Comparison of ENCODE assay signal across 9 mouse cellular contexts in the genomic region with DNA sequence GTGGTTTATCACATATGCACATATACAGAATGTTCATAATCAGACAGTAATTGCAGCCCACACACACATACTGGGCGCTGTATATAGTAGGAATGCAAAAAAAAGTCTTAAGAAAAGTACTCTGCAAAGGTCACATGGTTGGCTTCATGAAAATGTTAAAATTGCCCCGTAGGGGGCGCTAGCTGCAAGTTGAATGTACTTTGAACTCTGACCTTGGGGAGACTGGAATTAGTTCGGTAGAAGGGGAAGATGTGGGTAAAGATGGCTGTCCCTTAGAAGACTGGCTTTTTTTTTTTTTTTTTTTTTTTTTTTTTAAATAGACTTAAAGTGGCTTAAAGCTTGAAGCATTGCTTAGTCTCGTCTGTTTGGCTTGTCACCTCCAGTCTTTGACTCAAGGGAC. TPM values are rescaled to one million over a fixed set of nuclear protein-coding genes. Genes with fewer than 3 reads are reported as not detected.
DNase-seq lines count a peak whose midpoint lies in the region; ATAC-seq and TF ChIP-seq lines count a peak whose summit lies in the region.
"Had no signal": no experiment of that assay in that cellular context is flagged by ENCODE, and none has a peak within 500 bp of the region (broad histone marks: within the 10 kb centered on the region; RNA-seq: fewer than 3 reads in every experiment).

No protein-coding gene starts in this region.

- H3K4me1 ChIP-seq in forebrain, embryonic 14.5 days (ENCODE audit: control insufficient read depth, insufficient read depth, low read length): peaks cover 14% of the 10 kb centered on the region
- H3K4me1 ChIP-seq in forebrain, embryonic 13.5 days: peaks cover 25% of the 10 kb centered on the region
- H3K4me1 ChIP-seq in lung, adult 2 months (ENCODE audit: control insufficient read depth, insufficient read depth, low read length): peaks cover 2% of the 10 kb centered on the region; the same call in 1 of the 2 replicates

- H3K9ac ChIP-seq in forebrain, embryonic 14.5 days (ENCODE audit: low read length): no peak overlapping the region
- H3K9ac ChIP-seq in forebrain, embryonic 13.5 days: no peak overlapping the region

- no peaks in the 10 kb centered on the region for H3K9me3 ChIP-seq in forebrain, embryonic 14.5 days (replicated peaks; ENCODE audit: control insufficient read depth, low read length)
- no peaks in the 10 kb centered on the region for H3K9me3 ChIP-seq in forebrain, embryonic 13.5 days (replicated peaks)

- ATAC-seq in forebrain, embryonic 14.5 days: no peak
- no peak for ATAC-seq in forebrain, embryonic 13.5 days

- TF ChIP-seq POLR2A in lung, adult 2 months (IDR thresholded peaks at IDR 0.05; ENCODE audit: borderline replicate concordance, extremely low read depth, low read depth, low read length): no peak

- 20% methylated on average over 5 of the region's 5 CpGs for WGBS in forebrain, embryonic 14.5 days
- 23% methylated on average over 5 of the region's 5 CpGs for WGBS in forebrain, embryonic 13.5 days
- WGBS in lung, adult 2 months: 11% methylated on average over 5 of the region's 5 CpGs

- DNase-seq in forebrain, embryonic 14.5 days (ENCODE audit: low spot score): peak; percentile 72
- DNase-seq in 416B (ENCODE audit: low read depth): peak; percentile 92
- peak; percentile 78 for DNase-seq in adrenal gland, adult 2 months
- peak; percentile 54 for DNase-seq in embryo, embryonic 11.5 days (ENCODE audit: low read depth, low spot score)
- DNase-seq in induced T-regulatory cell, adult 2 months (ENCODE audit: low read depth): peak; percentile 93
- DNase-seq in lung, adult 2 months: peak; percentile 71
- DNase-seq in spleen, adult 18-20 months: peak; percentile 48 to 76

- H3K4me2 ChIP-seq in forebrain, embryonic 14.5 days (ENCODE audit: low read length): no peak overlapping the region
- H3K4me2 ChIP-seq in forebrain, embryonic 13.5 days: no peak overlapping the region

- TF ChIP-seq CTCF in lung, adult 2 months (IDR thresholded peaks at IDR 0.05; ENCODE audit: insufficient read depth, low read length): peak; percentile 37

- H3K4me3 ChIP-seq in forebrain, embryonic 14.5 days (ENCODE audit: low read depth, low read length): no peak overlapping the region
- no peak overlapping the region for H3K4me3 ChIP-seq in forebrain, embryonic 13.5 days
- H3K4me3 ChIP-seq in lung, adult 2 months (replicated peaks; ENCODE audit: extremely low read depth, low read depth, low read length): no peak overlapping the region

- no peaks in the 10 kb centered on the region for H3K27me3 ChIP-seq in forebrain, embryonic 14.5 days (replicated peaks; ENCODE audit: control insufficient read depth, insufficient read depth, low read length)
- H3K27me3 ChIP-seq in forebrain, embryonic 13.5 days: no peaks in the 10 kb centered on the region

- H3K27ac ChIP-seq in forebrain, embryonic 14.5 days (ENCODE audit: low read depth, low read length): no peak overlapping the region
- no peak overlapping the region for H3K27ac ChIP-seq in forebrain, embryonic 13.5 days

- H3K36me3 ChIP-seq in forebrain, embryonic 14.5 days (ENCODE audit: control insufficient read depth, insufficient read depth, low read length): no peaks in the 10 kb centered on the region
- no peaks in the 10 kb centered on the region for H3K36me3 ChIP-seq in forebrain, embryonic 13.5 days (ENCODE audit: poor library complexity, severe bottlenecking)

RNA-seq across cellular contexts. Expression of a gene that starts 28.4 kb away (rescaled TPM):
- polyA plus RNA-seq in forebrain, embryonic 14.5 days (2014; fragmentation: Nextera tagmentation; extraction: Ambion mirVana): 62.2 and 72.7 TPM in 2 replicates
- polyA plus RNA-seq in forebrain, embryonic 13.5 days (2015; fragmentation: Nextera tagmentation; extraction: Ambion mirVana): 58.5 and 61.8 TPM in 2 replicates
- total RNA-seq in adrenal gland, adult 2 months (2021): 10 to 100 TPM; 39.3 to 41.8 TPM
- 22.2 and 29.9 TPM in 2 replicates for polyA plus RNA-seq in adrenal gland, adult 2 months (2012; rRNA removed)
- 50.9 and 56.2 TPM in 2 replicates for polyA plus RNA-seq in lung, adult 2 months (2012; rRNA removed)

RNA-seq across cellular contexts. Expression of a gene that starts 55.0 kb away (rescaled TPM):
- polyA plus RNA-seq in forebrain, embryonic 14.5 days (2014; fragmentation: Nextera tagmentation; extraction: Ambion mirVana): not detected in 2 replicates
- not detected in 2 replicates for polyA plus RNA-seq in forebrain, embryonic 13.5 days (2015; fragmentation: Nextera tagmentation; extraction: Ambion mirVana)
- total RNA-seq in adrenal gland, adult 2 months (2021): not detected
- not detected in 2 replicates for polyA plus RNA-seq in adrenal gland, adult 2 months (2012; rRNA removed)
- polyA plus RNA-seq in lung, adult 2 months (2012; rRNA removed): not detected in 2 replicates
- total RNA-seq: left cerebral cortex, postnatal 36 days had no signal
